10 mouse cellular contexts compared by ENCODE assay signal in genomic region chr6:127981176-127981575, GRCm38 (mm10).
DNase-seq lines count a peak whose midpoint lies in the region; ATAC-seq lines count a peak whose summit lies in the region.
"Had no signal": no experiment of that assay in that cellular context is flagged by ENCODE, and none has a peak within 500 bp of the region (broad histone marks: within the 10 kb centered on the region; RNA-seq: fewer than 3 reads in every experiment).

No protein-coding gene starts in this region.

- DNase-seq in frontal cortex, postnatal 25 days (ENCODE audit: low spot score in 2 of 2) = no peak
- peak; percentile 33 for DNase-seq in lung, postnatal 10 days
- no peak for DNase-seq in lung, postnatal 4 days
- DNase-seq in cerebellum, postnatal 14 days = peak; percentile 75 to 83
- DNase-seq in kidney, postnatal 36 days = peak; percentile 69 to 74
- no peak for DNase-seq in thymus, postnatal 0 days (ENCODE audit: low spot score)
- DNase-seq: B cell, adult 2 months; thymus, adult 2 months had no signal

- ATAC-seq in frontal cortex, adult (ENCODE audit: low TSS enrichment) = peak; percentile 36
- ATAC-seq in monocyte, adult 5-6 weeks (replicated peaks; ENCODE audit: insufficient number of reproducible peaks, low FRiP score, low TSS enrichment, poor library complexity, severe bottlenecking) = no peak

Comparison
In these comparisons a context has a peak if more than half of its experiments do, and no peak if none do; other contexts are left out.
1. DNase-seq: peak in lung, postnatal 10 days (single experiment), cerebellum, postnatal 14 days (2 of 2) and kidney, postnatal 36 days (2 of 2); none in frontal cortex, postnatal 25 days (0 of 2), lung, postnatal 4 days (0 of 2) and thymus, postnatal 0 days (single experiment).